Mouse (Mus musculus) megakaryocyte-erythroid progenitor cell, adult 5-6 weeks (primary cell): ENCODE data around the gene 9630041A04Rik. TPM values are rescaled to one million over a fixed set of nuclear protein-coding genes. Genes with fewer than 3 reads are reported as not detected.
A peak's percentile ranks its signal among the peaks of the same experiment; 100 is the strongest.

Source experiments
- ATAC-seq: replicated peaks from 2 replicates; pipeline ENCODE4 v1.8.0; 2016; ENCODE audit warnings: mild to moderate bottlenecking, inconsistent platforms; ENCODE audit not compliant: severe bottlenecking, poor library complexity, low FRiP score, low TSS enrichment
- total RNA-seq, 2 experiments: library from RNA; stranded (forward) in 1 of 2; stranded (reverse) in 1 of 2; fragments of 200-1000, 215-1000 nt in 1 of 2; fragments of >200 nt in 1 of 2; fragmentation: Nextera tagmentation in 1 of 2; gene quantifications; 2 replicates each; pipeline ENCODE4 v1.2.3; 2014 to 2017

The 9630041A04Rik gene
- total RNA-seq, 2 experiments from 2014 or later: not detected

DNA sequence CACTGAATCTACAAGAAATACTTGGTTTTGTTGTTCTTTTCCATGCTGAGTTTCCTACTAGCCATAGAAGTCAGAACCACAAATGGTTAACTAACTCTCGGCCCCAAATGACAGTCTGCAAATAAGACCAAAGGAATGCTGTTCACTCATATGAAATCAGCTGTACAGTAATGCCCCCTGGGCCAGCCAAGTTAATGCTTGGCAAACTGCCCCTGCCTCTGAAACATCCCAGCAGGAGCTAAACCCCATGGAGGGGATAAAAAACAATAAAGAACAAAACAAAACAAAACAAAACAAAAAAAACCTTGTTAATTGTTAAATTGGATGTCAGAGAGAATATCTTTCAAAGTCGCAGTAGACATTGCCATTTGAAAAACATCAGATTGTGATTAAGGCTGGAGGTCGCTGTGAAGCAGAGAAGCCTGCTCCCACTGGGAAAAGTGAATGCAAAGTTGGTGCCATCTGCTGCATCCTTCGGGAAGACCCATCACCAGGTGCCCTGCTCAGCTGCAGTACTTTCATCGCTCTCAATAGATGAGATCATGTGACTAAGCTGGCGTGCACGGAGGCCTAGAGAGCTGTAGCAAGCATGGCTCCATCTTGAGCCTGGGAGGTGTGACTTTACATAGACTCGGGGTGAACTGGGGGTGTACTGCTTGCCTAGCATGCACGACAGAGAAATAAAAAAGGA is 49.7 kb downstream of the 9630041A04Rik start:
- no peak for ATAC-seq

DNA sequence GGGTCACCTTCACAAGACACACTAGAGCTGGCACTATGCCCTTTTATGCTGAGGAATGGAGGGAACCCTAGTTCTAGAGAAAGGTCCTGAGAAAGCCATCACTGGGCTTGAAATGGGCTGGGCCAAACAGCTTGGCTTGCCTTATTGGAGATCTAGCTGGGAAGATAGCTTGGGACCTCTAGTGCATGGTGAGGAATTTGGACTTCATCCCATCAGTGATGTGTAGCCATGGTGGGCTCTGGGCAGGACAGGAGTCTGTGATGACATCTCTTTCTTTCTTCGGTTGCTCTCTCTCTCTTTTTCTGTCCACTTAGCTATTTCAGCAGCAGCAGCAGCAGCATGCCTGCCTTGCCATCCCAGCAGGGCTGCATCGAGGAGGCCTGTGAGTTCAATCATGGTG is 53.4 kb downstream of the 9630041A04Rik start:
- no peak for ATAC-seq

DNA sequence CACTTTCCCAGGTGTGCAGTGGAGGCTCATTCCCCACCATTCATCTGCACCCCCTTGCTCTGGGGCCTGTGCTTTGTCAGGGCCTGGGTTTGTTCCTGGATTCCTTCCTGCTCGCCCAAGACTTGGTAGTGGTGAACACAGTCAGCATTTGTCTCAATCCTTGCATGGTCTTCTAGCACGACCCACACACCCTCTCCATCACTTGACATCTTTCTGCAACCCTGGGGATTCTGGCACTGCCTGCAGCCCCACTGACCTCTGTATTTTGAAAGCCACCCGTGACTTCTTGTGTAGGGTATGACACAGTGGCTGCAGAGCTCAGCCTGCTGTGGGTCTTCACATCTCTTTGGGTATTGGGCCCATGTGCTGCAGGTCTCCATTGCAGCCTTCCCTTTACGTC is 57.1 kb downstream of the 9630041A04Rik start:
- ATAC-seq: no peak

DNA sequence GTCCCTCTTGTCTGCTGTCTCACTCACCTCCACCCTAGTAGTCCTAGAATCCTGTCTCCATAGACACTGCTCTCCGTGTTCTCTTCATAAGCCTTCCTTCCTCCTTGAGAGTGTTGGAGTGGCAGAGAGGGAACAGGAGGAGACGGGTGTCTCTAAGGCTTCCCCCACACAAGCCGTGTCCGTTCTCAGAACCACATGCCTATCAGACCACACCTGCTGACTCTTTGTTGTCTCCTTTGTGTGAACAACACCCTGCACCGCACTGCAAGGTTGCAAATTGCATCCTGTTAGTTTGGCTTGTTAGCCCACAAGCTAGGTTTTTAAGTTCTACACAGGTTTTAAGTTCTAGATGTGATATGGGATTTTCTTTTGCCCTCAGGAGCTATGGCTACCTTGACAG is 57.7 kb downstream of the 9630041A04Rik start:
- ATAC-seq: no peak

DNA sequence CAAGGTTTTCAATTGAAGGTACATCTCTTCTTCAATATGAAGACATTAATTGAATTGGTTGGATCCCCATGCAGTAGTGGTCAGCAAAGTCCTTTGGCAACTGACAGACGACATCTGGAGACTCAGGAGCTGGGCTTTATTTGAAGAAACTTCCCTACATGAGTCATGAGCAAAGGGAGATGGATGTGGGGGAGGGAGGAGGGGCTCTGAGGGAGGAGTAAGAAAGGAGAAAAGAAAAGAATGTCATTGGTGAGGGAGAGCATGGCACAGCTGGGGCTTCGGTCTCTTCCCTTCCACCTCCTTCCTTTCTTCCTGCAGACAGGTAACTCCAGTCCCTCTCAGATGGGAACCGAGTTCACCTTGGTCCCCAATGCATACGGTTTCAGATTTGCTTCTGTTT is 61.2 kb downstream of the 9630041A04Rik start:
- ATAC-seq: no peak

DNA sequence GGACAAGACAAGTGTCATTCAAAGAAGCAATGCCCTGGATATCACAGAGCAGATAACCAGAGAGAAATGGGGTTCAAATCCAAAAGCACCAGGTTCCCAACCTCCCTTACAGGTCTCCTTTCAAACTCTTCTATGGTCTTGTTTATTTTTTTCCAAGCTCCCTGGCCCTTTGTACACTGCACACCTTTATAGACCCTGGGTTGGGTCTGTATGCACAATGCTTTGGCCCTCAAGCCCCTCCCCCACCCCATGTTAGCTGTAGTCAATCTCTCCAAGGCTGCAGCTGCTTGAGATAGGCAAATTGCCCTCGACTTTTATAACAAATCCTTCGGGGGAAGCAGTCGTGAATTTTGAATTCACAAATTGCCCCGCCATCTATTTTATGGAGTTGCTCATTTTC is 63.2 kb downstream of the 9630041A04Rik start:
- ATAC-seq: no peak

DNA sequence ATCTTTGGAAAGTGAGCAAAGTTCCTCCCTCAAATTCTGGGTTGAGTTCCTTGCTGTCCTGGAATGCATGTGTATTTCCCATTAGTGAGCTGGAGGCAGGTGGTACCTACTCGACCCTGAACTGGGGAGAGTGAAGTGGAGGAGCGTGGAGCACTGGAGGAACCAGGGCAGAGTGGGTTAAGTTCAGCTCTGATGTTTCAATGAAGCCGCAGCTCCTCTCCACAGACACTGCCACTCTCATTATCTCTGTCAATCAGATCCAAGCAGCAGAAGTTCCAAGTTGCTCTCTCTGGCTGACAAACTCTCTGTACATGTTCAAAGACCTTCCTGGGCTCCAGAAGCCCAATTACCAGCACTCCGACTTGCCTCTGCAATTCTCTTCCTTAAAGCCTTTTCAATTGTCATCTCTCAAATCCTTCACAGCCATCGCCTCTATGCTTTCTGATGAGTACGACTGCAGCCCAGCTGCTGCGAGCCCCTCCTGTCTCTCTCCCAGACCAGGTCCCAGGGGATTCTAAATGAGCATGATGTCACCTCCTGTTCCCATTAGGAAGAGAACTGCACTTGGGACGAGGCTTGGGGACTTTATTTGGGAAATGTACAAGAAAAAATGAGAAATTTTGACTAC is 72.4 kb downstream of the 9630041A04Rik start:
- ATAC-seq: no peak

DNA sequence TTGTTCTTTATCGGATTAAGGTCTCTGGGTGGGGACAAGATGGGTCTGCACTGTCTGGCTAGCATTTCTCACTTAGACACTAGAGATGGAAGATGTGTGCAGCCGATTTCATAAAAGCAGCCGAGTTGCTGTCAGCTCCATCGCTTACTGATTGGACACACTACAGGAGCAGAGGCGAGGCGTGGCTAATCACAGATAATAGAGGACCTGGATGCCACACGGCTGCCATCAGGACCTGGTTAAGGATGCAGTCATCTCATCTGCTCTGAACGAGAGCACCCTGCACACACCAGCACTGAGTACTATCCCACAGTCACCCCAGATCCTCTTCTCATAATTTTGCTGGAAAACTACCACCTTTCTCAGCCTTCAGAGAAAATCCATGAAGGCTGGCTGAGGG is 73.2 kb downstream of the 9630041A04Rik start:
- ATAC-seq: no peak

DNA sequence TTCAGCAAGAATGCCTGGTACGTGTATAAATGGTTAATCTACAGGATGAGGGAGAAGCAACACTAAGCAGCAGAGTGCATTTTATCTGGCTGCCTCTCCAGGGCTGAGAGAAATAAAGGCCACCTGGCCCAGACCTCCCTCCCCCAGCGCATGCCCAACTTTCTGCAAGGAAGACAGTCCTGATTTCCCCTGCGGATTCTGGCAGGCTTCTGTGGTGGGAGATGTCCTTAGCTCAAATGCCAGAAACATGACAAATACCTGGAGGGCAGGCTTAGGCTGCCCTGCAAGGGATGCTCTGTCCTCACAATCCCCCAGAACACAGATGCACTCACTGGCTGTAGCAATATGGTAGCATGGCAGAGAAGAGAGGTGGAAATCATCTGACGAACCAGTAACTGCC is 76.4 kb downstream of the 9630041A04Rik start:
- ATAC-seq: no peak

DNA sequence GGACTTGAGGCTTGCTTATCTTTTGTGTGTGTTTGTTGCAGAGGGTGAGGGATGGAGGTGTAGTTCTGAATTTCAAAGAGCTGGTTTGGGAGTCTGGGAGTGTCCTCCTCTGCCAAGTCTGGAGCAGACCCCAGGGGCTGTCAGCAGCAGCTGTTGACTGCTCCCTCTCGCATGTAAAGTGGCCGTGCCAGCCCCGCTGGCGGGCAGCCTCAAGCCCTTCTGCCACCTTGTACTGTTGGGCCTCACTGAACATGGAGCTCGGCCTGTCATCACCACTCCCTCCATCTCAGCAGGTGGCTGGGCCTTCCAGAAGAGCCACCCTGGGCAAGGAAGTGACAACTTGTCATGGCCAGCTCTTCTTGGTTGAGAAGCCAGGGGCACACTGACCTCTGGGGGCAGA is 77.4 kb downstream of the 9630041A04Rik start:
- no peak for ATAC-seq

DNA sequence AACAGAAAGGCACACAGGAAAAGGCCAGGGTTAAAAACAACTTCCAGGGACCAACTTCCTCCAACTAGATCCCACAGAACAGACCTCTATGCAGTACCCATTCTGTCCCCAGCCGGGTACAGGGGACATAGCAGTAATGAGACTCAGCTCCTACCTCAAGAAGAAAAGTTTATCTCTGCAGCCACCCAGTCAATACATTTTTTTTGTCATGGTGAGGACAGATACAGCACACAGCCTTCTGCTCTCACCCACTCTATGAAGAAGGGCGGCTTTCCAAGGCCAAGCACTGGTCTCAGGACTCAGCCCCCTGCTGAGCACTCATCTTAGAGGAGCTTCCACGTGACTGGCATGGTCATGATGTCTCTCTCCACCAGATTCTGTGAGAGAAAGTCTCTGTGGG is 78.5 kb downstream of the 9630041A04Rik start:
- ATAC-seq: peak; percentile 42

DNA sequence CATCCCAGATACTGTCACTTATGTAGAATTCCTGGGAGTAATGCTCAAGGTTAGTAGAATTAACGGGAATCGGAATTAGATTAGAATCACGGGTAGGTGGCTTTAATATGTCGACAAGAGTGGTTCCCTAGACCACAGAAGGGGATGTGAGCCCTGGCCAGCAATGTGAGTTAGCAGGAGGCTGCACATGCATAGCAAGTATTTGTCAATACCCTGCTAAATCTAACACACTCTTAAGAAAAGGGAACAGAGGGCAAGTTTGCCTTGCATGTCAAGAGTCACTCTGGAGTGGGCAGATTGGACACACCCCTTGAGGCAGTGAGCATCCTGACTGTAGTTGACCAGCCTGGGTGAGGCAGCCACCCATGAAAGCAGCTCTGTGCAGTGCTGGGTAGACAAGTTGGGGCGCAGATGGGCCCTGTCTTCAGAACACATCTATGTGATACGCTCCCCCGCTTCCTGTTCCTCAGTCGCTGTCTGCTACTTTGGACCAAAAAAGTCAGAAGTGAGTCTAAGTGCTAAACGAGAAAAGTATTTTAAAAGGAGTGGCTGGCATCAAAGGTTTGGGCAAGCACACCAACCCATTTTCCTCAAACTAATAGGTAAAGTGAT is 80.5 kb downstream of the 9630041A04Rik start:
- no peak for ATAC-seq

DNA sequence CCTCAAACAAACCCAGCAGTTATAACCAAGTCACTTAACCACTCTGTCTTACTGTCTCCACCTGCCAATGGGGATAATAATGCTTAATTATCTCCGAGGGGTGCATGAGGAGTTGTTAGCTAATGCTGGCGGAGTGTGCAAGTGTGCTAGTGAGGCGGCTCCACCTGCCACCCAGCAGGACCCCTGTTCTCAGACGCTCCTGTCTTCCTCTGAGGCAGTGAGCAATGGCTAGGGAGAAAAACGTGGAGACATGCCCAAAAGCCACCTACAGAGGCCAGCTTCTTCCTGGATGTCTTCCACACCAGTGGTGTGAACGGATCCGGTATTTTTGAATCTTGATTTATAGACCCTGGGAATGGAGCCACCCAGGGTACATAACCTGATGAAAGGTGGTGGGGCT is 83.7 kb downstream of the 9630041A04Rik start:
- peak; percentile 27 for ATAC-seq

DNA sequence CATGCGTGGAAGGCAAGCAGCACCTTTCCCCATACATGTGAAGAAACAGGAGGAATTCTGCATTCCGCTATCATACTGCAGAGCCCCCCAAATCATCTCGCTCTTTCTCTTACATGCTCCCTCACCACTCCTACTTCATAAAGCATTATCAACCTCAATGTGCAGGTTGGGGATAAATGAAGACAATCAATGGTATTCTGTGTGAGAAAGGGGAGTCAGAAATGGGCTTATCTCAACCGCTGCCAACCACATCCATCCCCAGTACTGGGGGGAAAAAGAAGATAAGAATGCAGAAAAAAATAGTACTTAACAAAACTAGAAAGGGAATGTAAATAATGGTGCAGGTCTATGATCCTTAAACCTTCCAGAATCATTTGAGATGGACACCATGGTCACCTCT is 84.2 kb downstream of the 9630041A04Rik start:
- peak; percentile 81 for ATAC-seq

DNA sequence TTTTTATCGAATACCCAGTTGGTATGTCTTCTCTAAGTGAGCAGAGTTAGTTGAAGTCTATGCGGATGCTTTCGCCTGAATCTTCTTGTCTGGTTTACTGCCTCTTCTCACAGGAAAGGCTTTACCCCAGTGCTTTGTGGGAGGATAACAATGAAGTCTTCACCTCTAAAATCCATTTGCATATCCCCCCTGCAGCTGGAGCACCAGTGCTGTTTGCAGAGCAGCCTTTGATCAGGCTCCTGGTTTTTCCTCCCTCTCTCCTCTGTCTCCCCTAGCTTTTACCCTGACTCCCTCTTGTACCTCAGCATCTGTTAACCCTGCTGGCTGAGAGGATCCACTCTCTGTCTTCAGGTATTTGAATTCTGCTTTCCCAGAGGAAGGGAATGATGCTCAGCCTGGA is 88.5 kb downstream of the 9630041A04Rik start:
- no peak for ATAC-seq

DNA sequence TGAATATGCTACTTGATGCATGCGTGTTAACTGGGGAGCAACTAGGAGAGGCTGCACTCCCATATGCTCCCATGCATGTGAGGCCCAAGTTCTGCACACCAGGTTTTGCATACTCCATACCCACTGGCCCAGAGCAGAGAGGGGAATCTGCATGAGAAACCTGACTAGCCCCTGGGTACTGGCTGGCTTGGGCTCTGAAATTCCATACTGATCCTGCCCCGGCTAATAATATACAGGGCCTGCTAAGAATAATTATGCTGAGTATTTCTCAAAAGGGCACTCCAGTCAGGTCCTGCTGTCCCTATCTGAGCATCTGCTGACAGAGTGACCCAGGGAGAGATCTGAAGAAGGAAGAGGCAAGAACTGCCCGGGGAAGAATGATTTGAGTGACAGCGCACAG is 92.9 kb downstream of the 9630041A04Rik start:
- no peak for ATAC-seq

DNA sequence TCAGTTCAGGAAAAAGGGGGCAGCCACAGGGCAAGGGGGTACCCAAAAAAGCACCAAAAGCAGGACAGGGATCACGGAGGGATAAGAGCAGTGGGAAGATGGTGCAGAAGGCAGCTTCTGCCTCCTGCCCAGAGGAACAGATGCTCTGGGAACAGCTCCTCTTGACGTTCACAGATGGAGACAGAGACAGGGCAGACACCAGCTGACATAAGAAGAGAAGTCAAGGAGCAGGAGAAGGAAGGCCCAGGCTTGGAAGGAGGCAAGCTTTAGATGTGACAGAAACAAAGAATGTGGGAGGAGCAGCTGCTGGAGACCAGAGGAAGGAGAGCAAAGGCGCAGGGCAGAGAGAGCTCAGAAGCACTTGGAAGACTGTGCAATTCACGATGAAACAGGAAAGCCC is 94.6 kb downstream of the 9630041A04Rik start:
- no peak for ATAC-seq

DNA sequence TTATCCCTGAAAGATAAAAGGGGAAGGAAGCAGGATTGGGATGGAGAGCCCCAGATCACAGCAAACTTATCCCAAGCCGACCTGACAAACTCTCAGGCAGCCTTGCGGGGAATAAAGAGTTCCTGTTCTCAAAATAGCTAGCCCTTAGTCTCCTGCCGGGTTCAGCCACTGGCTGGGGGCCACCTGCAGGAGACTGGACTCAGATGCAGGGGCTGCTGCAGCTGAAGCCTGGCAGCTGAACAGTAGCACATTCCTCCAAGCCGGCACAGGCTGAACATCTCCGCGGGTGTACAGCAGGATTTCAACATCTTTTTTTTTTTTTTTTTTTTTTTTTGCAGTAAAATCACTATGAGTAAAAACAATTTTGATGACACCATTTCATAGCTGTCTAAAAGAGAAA is 110.2 kb downstream of the 9630041A04Rik start:
- ATAC-seq: no peak

DNA sequence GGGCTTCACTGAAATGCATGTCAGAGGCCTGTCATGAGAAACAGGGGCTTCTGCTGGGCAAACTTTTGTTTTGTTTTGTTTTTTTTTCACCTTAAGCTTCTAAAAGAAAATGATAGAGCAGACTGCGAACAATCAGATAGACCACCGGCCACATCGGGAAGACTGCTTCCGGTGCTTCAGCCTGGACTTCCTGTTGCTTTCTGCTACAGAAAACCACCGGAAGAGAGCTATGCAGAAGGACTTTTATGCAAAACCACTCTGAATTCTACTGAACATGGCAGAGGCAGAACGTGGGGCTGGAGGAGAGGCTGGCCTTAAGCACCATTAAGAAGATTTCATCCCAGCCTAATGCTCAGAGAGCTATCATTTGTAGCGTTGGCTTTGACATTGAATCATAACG is 110.7 kb downstream of the 9630041A04Rik start:
- no peak for ATAC-seq

DNA sequence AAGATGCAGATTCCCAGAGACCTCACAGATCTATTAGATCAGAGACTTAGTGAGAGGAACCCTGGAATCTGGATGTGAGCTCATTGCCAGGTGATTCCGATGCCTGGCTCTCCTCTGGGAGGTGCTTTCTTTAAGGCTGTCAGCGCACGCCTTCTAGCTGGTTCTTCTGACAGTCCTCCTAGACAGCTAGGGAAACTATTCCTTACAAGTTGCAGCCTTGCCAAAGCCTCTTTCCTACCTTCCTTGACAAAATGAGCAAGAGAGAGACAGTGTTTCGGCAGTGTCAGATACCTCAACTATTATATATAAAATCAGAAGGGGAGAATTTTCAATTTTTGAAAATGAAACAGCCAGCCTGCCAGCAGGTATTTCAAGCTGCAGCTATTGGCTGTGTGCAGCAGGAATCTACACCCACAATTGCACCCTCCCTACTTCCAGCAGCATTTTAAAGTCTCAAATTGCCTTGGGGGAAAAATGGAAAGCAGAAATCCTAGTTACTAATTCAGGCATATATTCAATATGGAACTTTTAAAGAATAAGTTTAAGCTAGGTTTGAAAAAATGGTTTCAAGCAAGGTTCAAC is 115.3 kb downstream of the 9630041A04Rik start:
- ATAC-seq: no peak

DNA sequence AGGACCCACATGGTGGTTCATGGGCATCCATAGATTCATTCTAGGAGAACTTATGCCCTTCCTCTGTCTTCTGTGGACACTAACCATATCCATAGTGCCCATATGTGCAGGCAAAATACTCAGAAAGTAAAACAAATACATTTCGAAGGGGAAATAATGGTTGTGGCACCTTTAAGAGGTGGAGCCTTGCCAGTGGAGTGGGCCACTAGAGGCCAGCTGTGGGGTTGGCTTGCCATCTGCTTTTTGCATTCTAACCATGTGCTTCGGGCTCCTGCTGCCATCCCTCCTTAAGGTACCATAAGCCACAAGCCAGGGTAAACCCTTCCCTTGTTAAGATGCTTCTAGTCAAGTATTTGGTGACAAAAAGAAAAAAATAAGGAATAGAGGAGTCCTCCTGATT is 119.5 kb downstream of the 9630041A04Rik start:
- no peak for ATAC-seq
